Mouse (Mus musculus): ENCODE results near the gene Shc1. TPM values are rescaled to one million over a fixed set of nuclear protein-coding genes. Genes with fewer than 3 reads are reported as not detected.
"Not testable (repeated sequence)": the region's sequence is repeated elsewhere in the genome, so short reads cannot be mapped to it uniquely, and the experiment has no call there.

Shc1 gene
- polyA plus RNA-seq, 1 experiment from 2014 or later = 43.5 TPM

- Histone ChIP-seq H3K4me3 (peak overlapping the region; percentile 35), H3K36me3 (peaks cover 13% of the 10 kb centered on the region), H3K27ac (replicated peaks) (0 out of 2 replicates have a peak overlapping the region, but pooled peaks have one; percentile 26), H3K9ac (replicated peaks) (peak overlapping the region; percentile 54; the same call in 1 of the 2 replicates), H3K27me3 (no peaks in the 10 kb centered on the region), H3K4me2 (replicated peaks) (peak overlapping the region; percentile 48), H3K4me1 (peaks cover 42% of the 10 kb centered on the region), H3K9me3 (no peaks in the 10 kb centered on the region)
- ATAC-seq (ENCODE audit: low FRiP score, low read depth) = peak; percentile 21; the same call in 1 of the 2 replicates
- 2% methylated on average over 11 of the region's 11 CpGs for WGBS
Observed at GRCm38 (mm10) chr3:89421002-89421774, 2.9 kb downstream of the Shc1 start.

GRCm38 (mm10) chr3:89421810-89422473 lies 3.7 kb downstream of the Shc1 start:
- WGBS = 7% methylated on average over 22 of the region's 22 CpGs
- Histone ChIP-seq H3K27ac (replicated peaks) (0 out of 2 replicates have a peak overlapping the region, but pooled peaks have one; percentile 26), H3K36me3 (peaks cover 11% of the 10 kb centered on the region), H3K4me1 (peaks cover 38% of the 10 kb centered on the region), H3K27me3 (no peaks in the 10 kb centered on the region), H3K9me3 (no peaks in the 10 kb centered on the region), H3K9ac (replicated peaks) (peak overlapping the region; percentile 54), H3K4me3 (peak overlapping the region; percentile 35), H3K4me2 (replicated peaks) (peak overlapping the region; percentile 48)
- no peak for ATAC-seq (ENCODE audit: low FRiP score, low read depth)

- ATAC-seq (ENCODE audit: low FRiP score, low read depth) = no peak
- WGBS = 77% methylated on average over 6 of the region's 6 CpGs
- peak overlapping the region; percentile 48 for H3K4me2 ChIP-seq (replicated peaks)
Observed at GRCm38 (mm10) chr3:89422556-89423205, 4.4 kb downstream of the Shc1 start.

GRCm38 (mm10) chr3:89424416-89425140 lies 6.3 kb downstream of the Shc1 start:
- no peak overlapping the region for H3K9ac ChIP-seq (replicated peaks)
- H3K27me3 ChIP-seq = no peaks in the 10 kb centered on the region
- H3K27ac ChIP-seq (replicated peaks) = no peak overlapping the region
- ATAC-seq (ENCODE audit: low FRiP score, low read depth) = no peak
- no peak overlapping the region for H3K4me3 ChIP-seq
- peaks cover 18% of the 10 kb centered on the region for H3K36me3 ChIP-seq
- H3K4me2 ChIP-seq (replicated peaks) = no peak overlapping the region
- H3K9me3 ChIP-seq = no peaks in the 10 kb centered on the region
- H3K4me1 ChIP-seq = peaks cover 28% of the 10 kb centered on the region
- 98% methylated on average over 5 of the region's 5 CpGs for WGBS

More at GRCm38 (mm10) chr3:89422556-89423205, 4.4 kb downstream of the Shc1 start:
- H3K27ac ChIP-seq (replicated peaks) = no peak overlapping the region
- H3K4me3 ChIP-seq = peak overlapping the region; percentile 35
- H3K9me3 ChIP-seq = no peaks in the 10 kb centered on the region
- peak overlapping the region; percentile 54; the same call in 1 of the 2 replicates for H3K9ac ChIP-seq (replicated peaks)
- peaks cover 18% of the 10 kb centered on the region for H3K36me3 ChIP-seq
- no peaks in the 10 kb centered on the region for H3K27me3 ChIP-seq
- peaks cover 32% of the 10 kb centered on the region for H3K4me1 ChIP-seq

- Histone ChIP-seq H3K27me3 (no peaks in the 10 kb centered on the region), H3K4me3 (no peak overlapping the region), H3K36me3 (peaks cover 18% of the 10 kb centered on the region), H3K9ac (replicated peaks) (no peak overlapping the region), H3K27ac (replicated peaks) (no peak overlapping the region), H3K4me1 (peaks cover 22% of the 10 kb centered on the region), H3K9me3 (no peaks in the 10 kb centered on the region), H3K4me2 (replicated peaks) (no peak overlapping the region)
- no peak for ATAC-seq (ENCODE audit: low FRiP score, low read depth)
- WGBS = 90% methylated on average over 5 of the region's 5 CpGs
Observed at GRCm38 (mm10) chr3:89425141-89425525, 6.9 kb downstream of the Shc1 start.

GRCm38 (mm10) chr3:89425876-89426275 lies 7.6 kb downstream of the Shc1 start:
- H3K27ac ChIP-seq (replicated peaks) = no peak overlapping the region
- H3K4me3 ChIP-seq = no peak overlapping the region
- peaks cover 20% of the 10 kb centered on the region for H3K4me1 ChIP-seq
- no peak overlapping the region for H3K4me2 ChIP-seq (replicated peaks)
- peaks cover 18% of the 10 kb centered on the region for H3K36me3 ChIP-seq
- H3K9me3 ChIP-seq = no peaks in the 10 kb centered on the region
- H3K9ac ChIP-seq (replicated peaks) = no peak overlapping the region
- ATAC-seq (ENCODE audit: low FRiP score, low read depth) = no peak
- H3K27me3 ChIP-seq = no peaks in the 10 kb centered on the region
- 87% methylated on average over 4 of the region's 4 CpGs for WGBS

GRCm38 (mm10) chr3:89429021-89429420 lies 10.8 kb downstream of the Shc1 start:
- WGBS = 86% methylated on average over 7 of the region's 7 CpGs
- not testable (repeated sequence) for H3K4me3 ChIP-seq; H3K9me3 ChIP-seq; ATAC-seq (ENCODE audit: low FRiP score, low read depth); H3K9ac ChIP-seq (replicated peaks); H3K4me2 ChIP-seq (replicated peaks); H3K27me3 ChIP-seq; H3K27ac ChIP-seq (replicated peaks)
- peaks cover 11% of the 10 kb centered on the region for H3K4me1 ChIP-seq
- H3K36me3 ChIP-seq = peaks cover 36% of the 10 kb centered on the region

GRCm38 (mm10) chr3:89430171-89431159 lies 12.2 kb downstream of the Shc1 start, which contains the start of gene Pygo2:
Gene Pygo2, plus strand, starts transcription at chr3:89430214.
- H3K9ac ChIP-seq (replicated peaks) = peak within 1 kb of the TSS; percentile 99
- H3K27ac ChIP-seq (replicated peaks) = peak within 1 kb of the TSS; percentile 91
- ATAC-seq (ENCODE audit: low FRiP score, low read depth) = peak; percentile 97
- peaks cover 15% of the 10 kb centered on the region for H3K4me1 ChIP-seq
- H3K9me3 ChIP-seq = no peaks in the 10 kb centered on the region
- no peaks in the 10 kb centered on the region for H3K27me3 ChIP-seq
- peak within 1 kb of the TSS; percentile 100 for H3K4me3 ChIP-seq
- H3K36me3 ChIP-seq = peaks cover 32% of the 10 kb centered on the region
- WGBS = 2% methylated on average over 67 of the region's 68 CpGs
- H3K4me2 ChIP-seq (replicated peaks) = peak within 1 kb of the TSS; percentile 77

GRCm38 (mm10) chr3:89432606-89433005 lies 14.4 kb downstream of the Shc1 start:
- Histone ChIP-seq H3K27me3 (no peaks in the 10 kb centered on the region), H3K9me3 (no peaks in the 10 kb centered on the region), H3K4me1 (peaks cover 31% of the 10 kb centered on the region), H3K27ac (replicated peaks) (no peak overlapping the region), H3K36me3 (peaks cover 24% of the 10 kb centered on the region), H3K4me3 (no peak overlapping the region), H3K9ac (replicated peaks) (no peak overlapping the region), H3K4me2 (replicated peaks) (no peak overlapping the region)
- 96% methylated on average over 8 of the region's 8 CpGs for WGBS
- no peak for ATAC-seq (ENCODE audit: low FRiP score, low read depth)

GRCm38 (mm10) chr3:89434532-89434931 lies 16.3 kb downstream of the Shc1 start:
- no peak for ATAC-seq (ENCODE audit: low FRiP score, low read depth)
- Histone ChIP-seq H3K9me3 (no peaks in the 10 kb centered on the region), H3K27me3 (no peaks in the 10 kb centered on the region), H3K4me2 (replicated peaks) (no peak overlapping the region), H3K36me3 (peaks cover 24% of the 10 kb centered on the region), H3K4me1 (peaks cover 31% of the 10 kb centered on the region), H3K9ac (replicated peaks) (no peak overlapping the region), H3K27ac (replicated peaks) (no peak overlapping the region), H3K4me3 (no peak overlapping the region)
- WGBS = 86% methylated on average over 11 of the region's 11 CpGs
